Mouse (Mus musculus) B cell, adult (primary cell): ENCODE data around the gene Olfr934. TPM values are rescaled to one million over a fixed set of nuclear protein-coding genes. Genes with fewer than 3 reads are reported as not detected.

Source experiments
- total RNA-seq: library from RNA; stranded (reverse); gene quantifications from 4 replicates; pipeline ENCODE4 v1.2.4, GENCODE M21; 2023; ENCODE audit not compliant: inconsistent age

Olfr934 gene
- total RNA-seq = not detected in 4 replicates

GRCm38 (mm10) chr9:38988215-38988614, at the start of gene Olfr934:
Gene Olfr934, minus strand, starts transcription at chr9:38988315.

GRCm38 (mm10) chr9:39023277-39023676, 35.2 kb upstream of the Olfr934 start, which contains the start of gene Olfr146:
Gene Olfr146, minus strand, starts transcription at chr9:39023377.

GRCm38 (mm10) chr9:38999583-38999982, 11.5 kb upstream of the Olfr934 start, which contains the start of gene Olfr935:
Gene Olfr935, minus strand, starts transcription at chr9:38999683.

GRCm38 (mm10) chr9:38972013-38972412, 16.1 kb downstream of the Olfr934 start, which contains the start of gene Olfr933:
Gene Olfr933, plus strand, starts transcription at chr9:38972313.

Other genes starting within 250 kb of the Olfr934 start
- gene Olfr920, start 236.0 kb downstream of the Olfr934 start, total RNA-seq = 0.13 to 0.21 TPM in 2 of 4 replicates, not detected in the others
- gene Olfr921, start 215.2 kb downstream of the Olfr934 start, total RNA-seq = not detected in 4 replicates
- gene Olfr922, start 173.7 kb downstream of the Olfr934 start, total RNA-seq = not detected in 4 replicates
- gene Olfr923, start 161.8 kb downstream of the Olfr934 start, total RNA-seq = not detected in 4 replicates
- not detected in 4 replicates for gene Olfr924, start 143.9 kb downstream of the Olfr934 start, total RNA-seq
- gene Olfr26, start 133.3 kb downstream of the Olfr934 start, total RNA-seq = not detected in 4 replicates
- not detected in 4 replicates for gene Olfr926, start 111.2 kb downstream of the Olfr934 start, total RNA-seq
- gene Olfr930, start 58.5 kb downstream of the Olfr934 start, total RNA-seq = not detected in 4 replicates
- gene Olfr933, start 16.0 kb downstream of the Olfr934 start, total RNA-seq = not detected in 4 replicates
- gene Olfr935, start 11.4 kb upstream of the Olfr934 start, total RNA-seq = not detected in 4 replicates
- not detected in 4 replicates for gene Olfr146, start 35.1 kb upstream of the Olfr934 start, total RNA-seq
- not detected in 4 replicates for gene Olfr937, start 76.6 kb upstream of the Olfr934 start, total RNA-seq
- not detected in 4 replicates for gene Olfr938, start 90.6 kb upstream of the Olfr934 start, total RNA-seq
- gene Olfr27, start 139.8 kb upstream of the Olfr934 start, total RNA-seq = not detected in 4 replicates
- gene Olfr943, start 178.0 kb upstream of the Olfr934 start, total RNA-seq = not detected in 4 replicates
- not detected in 4 replicates for gene Olfr944, start 213.6 kb upstream of the Olfr934 start, total RNA-seq